Mouse (Mus musculus): Measurements from ENCODE around the gene Nlrc3.

The Nlrc3 gene

GRCm38 (mm10) chr16:3928582-3928981 is 47.9 kb downstream of the Nlrc3 start:
- no peak for DNase-seq (ENCODE audit: low spot score)

GRCm38 (mm10) chr16:3923966-3924365 is 52.5 kb downstream of the Nlrc3 start:
- no peak for DNase-seq (ENCODE audit: low spot score)

- DNase-seq (ENCODE audit: low spot score), result no peak
These were observed 52.9 kb downstream of the Nlrc3 start for GRCm38 (mm10) chr16:3923515-3923914.

GRCm38 (mm10) chr16:3920756-3921155 is 55.7 kb downstream of the Nlrc3 start:
- DNase-seq (ENCODE audit: low spot score), result no peak

GRCm38 (mm10) chr16:3909118-3909517 is 67.3 kb downstream of the Nlrc3 start:
- DNase-seq (ENCODE audit: low spot score), result no peak

GRCm38 (mm10) chr16:3908537-3909111 is 67.8 kb downstream of the Nlrc3 start, which contains the start of the genes 1700037C18Rik and Cluap1:
1700037C18Rik (minus strand) TSS chr16:3908689.
Cluap1 (plus strand) TSS chr16:3908801.
- peak; percentile 91 for DNase-seq (ENCODE audit: low spot score)

- no peak for DNase-seq (ENCODE audit: low spot score)
These were observed 69.0 kb downstream of the Nlrc3 start for GRCm38 (mm10) chr16:3907471-3907870.

GRCm38 (mm10) chr16:3896553-3896952 is 79.9 kb downstream of the Nlrc3 start:
- no peak for DNase-seq (ENCODE audit: low spot score)

GRCm38 (mm10) chr16:3896046-3896445 is 80.4 kb downstream of the Nlrc3 start:
- DNase-seq (ENCODE audit: low spot score), result no peak

GRCm38 (mm10) chr16:3895173-3895792 is 81.1 kb downstream of the Nlrc3 start:
- no peak for DNase-seq (ENCODE audit: low spot score)

Measured in ovary, postnatal 36 days (tissue).